Mouse (Mus musculus): ENCODE results near the gene A4gnt.
"Not testable (repeated sequence)": the region's sequence is repeated elsewhere in the genome, so short reads cannot be mapped to it uniquely, and the experiment has no call there.

The A4gnt gene

GRCm38 (mm10) chr9:99612202-99612601 lies at the start of gene A4gnt:
Gene A4gnt (plus strand): TSS chr9:99612502.
- in situ Hi-C loops (cut with MboI, MseI): no loop called here

GRCm38 (mm10) chr9:99563714-99564113 lies 48.6 kb upstream of the A4gnt start:
- in situ Hi-C loops (cut with MboI, MseI): loop anchor here (25.0 kb wide), 1 partner anchor 976 kb away; no protein-coding TSS in a partner anchor

- in situ Hi-C loops (cut with MboI, MseI): loop anchor here (25.0 kb wide), 1 partner anchor 981 kb away; no protein-coding TSS in a partner anchor
Measured at GRCm38 (mm10) chr9:99568023-99568346, 44.3 kb upstream of the A4gnt start.

GRCm38 (mm10) chr9:99568347-99569070 lies 43.8 kb upstream of the A4gnt start, which contains the start of gene Armc8:
Gene Armc8 (minus strand): TSS chr9:99568899.
- in situ Hi-C loops (cut with MboI, MseI): loop anchor here (25.0 kb wide), 1 partner anchor 981 kb away; no protein-coding TSS in a partner anchor

- in situ Hi-C loops (cut with MboI, MseI): loop anchor here (25.0 kb wide), 1 partner anchor 982 kb away; no protein-coding TSS in a partner anchor
Measured at GRCm38 (mm10) chr9:99569071-99569397, 43.3 kb upstream of the A4gnt start.

- in situ Hi-C loops (cut with MboI, MseI): loop anchor here (10.0 kb wide), 1 partner anchor 511 kb away; no protein-coding TSS in a partner anchor
Measured at GRCm38 (mm10) chr9:99575677-99576480, 36.4 kb upstream of the A4gnt start, which contains the start of gene Dbr1. Gene Dbr1 (plus strand): TSS chr9:99575799.

GRCm38 (mm10) chr9:99580655-99581054 lies 31.6 kb upstream of the A4gnt start:
- in situ Hi-C loops (cut with MboI, MseI): no loop called here

- in situ Hi-C loops (cut with MboI, MseI): no loop called here
Measured at GRCm38 (mm10) chr9:99587505-99588202, 24.6 kb upstream of the A4gnt start.

- in situ Hi-C loops (cut with MboI, MseI): no loop called here
Measured at GRCm38 (mm10) chr9:99591144-99591543, 21.2 kb upstream of the A4gnt start.

GRCm38 (mm10) chr9:99599127-99599526 lies 13.2 kb upstream of the A4gnt start:
- in situ Hi-C loops (cut with MboI, MseI): not testable (repeated sequence)

- in situ Hi-C loops (cut with MboI, MseI): no loop called here
Measured at GRCm38 (mm10) chr9:99603566-99603965, 8.7 kb upstream of the A4gnt start.

GRCm38 (mm10) chr9:99619688-99620087 lies 7.4 kb downstream of the A4gnt start:
- in situ Hi-C loops (cut with MboI, MseI): loop anchor here (10.0 kb wide), 1 partner anchor 755 kb away; the partner anchor contains the start of gene Prr23a3

- in situ Hi-C loops (cut with MboI, MseI): loop anchor here (10.0 kb wide), 1 partner anchor 755 kb away; the partner anchor contains the start of gene Prr23a3
Measured at GRCm38 (mm10) chr9:99620196-99620595, 7.9 kb downstream of the A4gnt start.

GRCm38 (mm10) chr9:99622034-99622433 lies 9.7 kb downstream of the A4gnt start:
- in situ Hi-C loops (cut with MboI, MseI): loop anchor here (10.0 kb wide), 1 partner anchor 757 kb away; the partner anchor contains the start of gene Prr23a3

GRCm38 (mm10) chr9:99622966-99623365 lies 10.7 kb downstream of the A4gnt start:
- in situ Hi-C loops (cut with MboI, MseI): loop anchor here (10.0 kb wide), 1 partner anchor 758 kb away; the partner anchor contains the start of gene Prr23a3

GRCm38 (mm10) chr9:99624117-99624516 lies 11.8 kb downstream of the A4gnt start:
- in situ Hi-C loops (cut with MboI, MseI): loop anchor here (10.0 kb wide), 1 partner anchor 759 kb away; the partner anchor contains the start of gene Prr23a3

GRCm38 (mm10) chr9:99628581-99628980 lies 16.3 kb downstream of the A4gnt start:
- in situ Hi-C loops (cut with MboI, MseI): loop anchor here (10.0 kb wide), 1 partner anchor 764 kb away; the partner anchor contains the start of gene Prr23a3

- in situ Hi-C loops (cut with MboI, MseI): loop anchor here (10.0 kb wide), 1 partner anchor 765 kb away; the partner anchor contains the start of gene Prr23a3
Measured at GRCm38 (mm10) chr9:99629281-99630011, 17.1 kb downstream of the A4gnt start, which contains the start of gene Dzip1l. Gene Dzip1l (plus strand): TSS chr9:99629496.

GRCm38 (mm10) chr9:99630071-99630470 lies 17.8 kb downstream of the A4gnt start:
- in situ Hi-C loops (cut with MboI, MseI): no loop called here

- in situ Hi-C loops (cut with MboI, MseI): no loop called here
Measured at GRCm38 (mm10) chr9:99630528-99631125, 18.3 kb downstream of the A4gnt start.
